Mouse (Mus musculus) fat pad, adult 2 months (tissue): Measurements from ENCODE around the gene Vmn2r116.
"Not testable (repeated sequence)": the region's sequence is repeated elsewhere in the genome, so short reads cannot be mapped to it uniquely, and the experiment has no call there.

Experiments
- DNase-seq: peaks from one replicate; pipeline ENCODE4 v3.0.0-alpha.2; 2011; ENCODE audit warnings: low read depth, low spot score; ENCODE audit errors: extremely low read depth

Vmn2r116 gene

DNA sequence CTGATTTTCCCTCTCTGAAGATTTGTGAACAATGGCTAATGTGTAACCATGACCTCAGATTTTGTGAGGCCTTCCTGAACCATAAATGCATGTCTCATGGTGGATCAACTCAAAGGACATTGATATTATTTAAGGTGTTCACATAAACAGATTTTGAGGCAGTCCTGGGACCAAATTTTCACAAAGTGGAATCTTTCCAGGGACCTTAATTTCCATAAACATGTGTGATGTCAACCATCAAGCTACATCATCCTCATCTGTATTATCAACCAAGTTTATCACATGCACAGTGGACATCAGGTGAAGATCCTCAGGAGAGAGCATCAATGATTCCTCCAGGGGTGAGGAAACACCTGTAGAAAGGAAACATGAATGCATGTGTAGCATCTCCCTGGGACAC, at the start of gene Vmn2r116:
Vmn2r116 (plus strand) TSS at position 301 of the 400 bp plus-strand sequence.
- DNase-seq, result not testable (repeated sequence)

DNA sequence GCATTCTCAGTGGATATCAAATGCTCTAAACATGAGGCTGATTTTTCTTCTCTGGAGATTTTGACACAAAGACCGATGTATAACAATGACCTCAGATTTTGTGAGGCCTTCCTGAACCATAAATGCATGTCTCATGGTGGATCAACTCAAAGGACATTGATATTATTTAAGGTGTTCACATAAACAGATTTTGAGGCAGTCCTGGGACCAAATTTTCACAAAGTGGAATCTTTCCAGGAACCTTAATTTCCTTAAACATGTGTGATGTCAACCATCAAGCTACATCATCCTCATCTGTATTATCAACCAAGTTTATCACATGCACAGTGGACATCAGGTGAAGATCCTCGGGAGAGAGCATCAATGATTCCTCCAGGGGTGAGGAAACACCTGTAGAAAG, 41.0 kb upstream of the Vmn2r116 start, which contains the start of gene Vmn2r115:
Vmn2r115 (plus strand) TSS at position 301 of the 400 bp plus-strand sequence.
- DNase-seq, result not testable (repeated sequence)

DNA sequence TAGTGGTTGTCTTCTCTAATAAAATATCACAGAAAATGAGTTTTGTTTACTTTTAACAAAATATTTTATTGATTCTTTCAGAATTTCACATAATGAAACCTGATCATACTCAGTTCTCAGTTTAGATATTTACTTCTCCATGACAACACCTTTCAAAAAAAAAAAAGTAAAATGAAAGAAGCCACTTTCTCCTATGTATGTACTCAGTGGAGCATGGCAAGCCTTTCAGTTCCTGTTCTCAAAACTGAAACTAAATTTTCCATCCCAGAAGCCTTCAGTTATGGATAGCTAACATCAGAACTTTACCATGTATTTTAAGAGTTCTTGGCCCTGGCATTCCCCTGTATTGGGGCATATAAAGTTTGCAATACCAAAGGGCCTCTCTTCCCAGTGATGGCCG, 32.8 kb upstream of the Vmn2r116 start:
- DNase-seq, result no peak

DNA sequence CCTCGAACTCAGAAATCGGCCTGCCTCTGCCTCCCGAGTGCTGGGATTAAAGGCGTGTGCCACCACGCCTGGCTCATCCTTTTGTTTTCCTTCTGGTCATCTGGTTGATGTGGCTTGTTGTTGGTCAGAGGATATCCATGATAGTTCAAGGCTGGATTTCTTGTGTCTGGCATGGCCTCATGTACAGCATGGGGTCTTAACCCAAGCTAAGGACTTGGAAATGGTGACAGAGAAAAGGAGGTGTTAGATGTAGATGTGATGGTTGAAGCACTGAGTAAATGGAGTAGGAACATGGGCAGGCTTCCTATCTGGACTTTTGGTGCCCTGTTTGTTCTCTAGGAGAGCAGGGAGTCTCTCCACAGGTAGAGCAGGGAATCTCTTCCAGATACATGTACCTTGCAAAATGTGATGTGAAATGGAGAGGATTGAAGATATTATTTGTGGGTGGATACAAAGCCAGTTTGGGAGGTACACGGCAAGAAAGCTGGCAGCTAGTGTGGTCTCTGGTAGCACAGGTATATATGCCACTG, 48.8 kb downstream of the Vmn2r116 start:
- no peak for DNase-seq
